Mouse (Mus musculus) CD4-positive, CD25-positive, alpha-beta regulatory T cell, adult 4 months (primary cell): Measurements from ENCODE around the gene Arhgef19. TPM values are rescaled to one million over a fixed set of nuclear protein-coding genes. Genes with fewer than 3 reads are reported as not detected.

Source experiments
- ATAC-seq: one replicate; pipeline ENCODE4 v1.8.0; 2017
- polyA plus RNA-seq, 2 experiments: library from polyadenylated mRNA; unstranded; fragments of 100-300 nt; shearing (Covaris generic); gene quantifications; one replicate each; pipeline ENCODE4 v1.2.1; 2017

The Arhgef19 gene
- polyA plus RNA-seq, 2 experiments from 2014 or later = not detected

- ATAC-seq = no peak
These were observed 47.7 kb downstream of the Arhgef19 start for GRCm38 (mm10) chr4:141286860-141287517.

DNA sequence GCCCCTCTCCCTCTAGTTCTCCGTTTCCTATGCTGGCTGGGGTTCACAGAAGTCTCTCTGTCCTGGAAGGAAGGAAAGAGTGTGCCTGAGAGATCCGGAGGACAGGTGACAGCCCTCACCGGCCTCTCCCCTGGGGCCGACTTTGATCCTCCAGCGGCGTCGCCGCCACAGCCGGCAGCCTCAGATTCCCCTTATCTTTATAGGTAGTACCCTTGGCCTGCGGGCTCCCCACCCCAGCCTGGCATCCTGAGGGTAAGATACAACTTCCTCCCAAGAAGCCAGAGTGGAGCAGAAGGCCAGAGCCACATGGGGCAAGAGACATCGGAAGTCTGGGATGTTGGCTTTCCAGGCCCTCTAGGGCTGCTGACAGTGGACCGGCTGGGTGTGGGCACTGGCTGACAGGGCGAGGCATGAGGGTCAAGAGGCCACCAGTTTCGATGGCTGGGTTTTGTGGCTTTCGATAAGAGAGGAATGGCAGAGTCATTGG lies 48.3 kb downstream of the Arhgef19 start:
- no peak for ATAC-seq

- no peak for ATAC-seq
These were observed 48.9 kb downstream of the Arhgef19 start for GRCm38 (mm10) chr4:141288152-141288551.

DNA sequence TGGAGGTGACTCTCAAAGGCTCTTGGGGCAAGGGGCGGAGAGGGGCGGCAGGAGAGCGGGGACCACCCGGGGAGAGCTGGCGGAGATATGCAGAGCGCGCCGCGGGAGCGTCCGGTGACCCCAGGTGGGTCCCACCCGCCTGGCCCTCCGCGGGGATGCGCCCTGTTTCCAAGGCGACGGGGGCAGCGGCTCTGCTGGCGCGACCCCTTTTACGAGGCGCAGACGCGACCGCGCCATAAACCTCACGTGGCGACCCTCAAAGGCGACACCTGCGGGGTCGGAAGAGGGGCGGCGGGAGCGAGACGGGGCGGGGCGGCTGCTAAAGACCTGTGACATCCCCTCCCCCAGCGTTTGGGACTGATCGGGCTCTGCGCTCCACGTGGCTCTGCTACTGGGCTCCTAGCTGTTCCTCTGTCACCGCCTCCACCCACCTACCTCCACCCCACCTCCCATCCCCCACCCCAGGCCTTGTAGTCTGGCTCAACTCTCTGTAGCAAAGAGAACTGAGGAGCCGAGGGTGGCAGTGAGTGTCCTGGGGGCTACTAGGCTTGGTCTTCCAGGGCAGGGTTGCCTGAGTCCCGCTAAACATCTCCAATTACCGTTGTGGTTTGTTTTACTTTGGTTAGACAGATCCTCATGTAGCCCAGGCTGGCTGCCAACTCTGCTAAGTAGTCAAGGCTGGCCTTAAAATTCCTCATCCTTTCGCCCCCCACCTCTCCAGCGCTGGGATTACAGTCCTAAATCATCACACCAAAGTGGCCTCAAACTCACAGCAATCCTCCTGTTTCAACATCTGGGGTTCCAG lies 52.5 kb downstream of the Arhgef19 start:
- ATAC-seq = no peak

DNA sequence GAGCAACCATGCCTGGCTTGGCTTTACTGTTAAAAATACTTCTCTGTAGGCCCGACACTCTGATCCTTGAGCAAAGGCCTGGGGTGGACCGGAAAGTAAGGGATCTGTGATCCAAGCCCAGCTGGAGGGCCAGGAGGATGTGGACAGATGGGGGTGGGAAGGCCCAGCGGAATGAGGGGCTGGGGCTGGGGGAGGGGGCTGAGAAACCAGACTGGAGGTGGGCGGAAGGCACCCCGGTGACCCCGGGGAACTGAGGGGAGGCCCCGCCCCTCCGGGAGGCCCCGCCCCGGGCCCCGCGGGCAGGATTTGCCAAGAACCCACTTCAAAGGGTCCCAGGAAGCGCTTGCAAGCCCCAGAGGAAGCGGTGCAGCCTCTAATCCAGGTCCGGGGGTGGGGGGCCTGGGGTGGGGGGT lies 56.5 kb downstream of the Arhgef19 start:
- ATAC-seq = no peak

- ATAC-seq = no peak
These were observed 58.6 kb downstream of the Arhgef19 start for GRCm38 (mm10) chr4:141297934-141298333.

- ATAC-seq = no peak
These were observed 60.1 kb downstream of the Arhgef19 start for GRCm38 (mm10) chr4:141299356-141299755.

GRCm38 (mm10) chr4:141300196-141300595 lies 60.9 kb downstream of the Arhgef19 start:
- ATAC-seq = no peak

DNA sequence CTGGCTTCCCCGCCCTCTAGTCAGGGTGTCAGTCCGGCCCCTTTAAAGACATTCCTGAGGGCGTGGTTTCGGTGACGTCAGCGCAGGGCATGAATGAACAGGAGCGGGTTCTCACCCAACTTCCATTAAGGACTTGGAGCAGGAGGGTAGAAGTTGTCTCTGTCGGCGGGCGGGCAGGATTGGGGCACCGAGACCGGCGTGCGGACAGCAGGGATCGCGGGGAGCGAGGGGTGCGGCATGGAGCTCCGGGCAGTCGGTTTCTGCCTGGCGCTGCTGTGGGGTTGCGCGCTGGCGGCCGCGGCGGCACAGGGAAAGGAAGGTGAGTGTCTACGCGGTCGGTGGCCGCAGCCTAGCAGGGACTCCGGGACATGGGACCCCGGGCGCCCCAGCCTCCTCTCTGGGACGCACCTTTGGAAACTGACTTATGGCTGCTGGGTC lies 61.8 kb downstream of the Arhgef19 start, which contains the start of gene Epha2:
Epha2 (plus strand) TSS at position 125 of the 438 bp plus-strand sequence.
- no peak for ATAC-seq

- no peak for ATAC-seq
These were observed 62.5 kb downstream of the Arhgef19 start for GRCm38 (mm10) chr4:141301591-141302427.

DNA sequence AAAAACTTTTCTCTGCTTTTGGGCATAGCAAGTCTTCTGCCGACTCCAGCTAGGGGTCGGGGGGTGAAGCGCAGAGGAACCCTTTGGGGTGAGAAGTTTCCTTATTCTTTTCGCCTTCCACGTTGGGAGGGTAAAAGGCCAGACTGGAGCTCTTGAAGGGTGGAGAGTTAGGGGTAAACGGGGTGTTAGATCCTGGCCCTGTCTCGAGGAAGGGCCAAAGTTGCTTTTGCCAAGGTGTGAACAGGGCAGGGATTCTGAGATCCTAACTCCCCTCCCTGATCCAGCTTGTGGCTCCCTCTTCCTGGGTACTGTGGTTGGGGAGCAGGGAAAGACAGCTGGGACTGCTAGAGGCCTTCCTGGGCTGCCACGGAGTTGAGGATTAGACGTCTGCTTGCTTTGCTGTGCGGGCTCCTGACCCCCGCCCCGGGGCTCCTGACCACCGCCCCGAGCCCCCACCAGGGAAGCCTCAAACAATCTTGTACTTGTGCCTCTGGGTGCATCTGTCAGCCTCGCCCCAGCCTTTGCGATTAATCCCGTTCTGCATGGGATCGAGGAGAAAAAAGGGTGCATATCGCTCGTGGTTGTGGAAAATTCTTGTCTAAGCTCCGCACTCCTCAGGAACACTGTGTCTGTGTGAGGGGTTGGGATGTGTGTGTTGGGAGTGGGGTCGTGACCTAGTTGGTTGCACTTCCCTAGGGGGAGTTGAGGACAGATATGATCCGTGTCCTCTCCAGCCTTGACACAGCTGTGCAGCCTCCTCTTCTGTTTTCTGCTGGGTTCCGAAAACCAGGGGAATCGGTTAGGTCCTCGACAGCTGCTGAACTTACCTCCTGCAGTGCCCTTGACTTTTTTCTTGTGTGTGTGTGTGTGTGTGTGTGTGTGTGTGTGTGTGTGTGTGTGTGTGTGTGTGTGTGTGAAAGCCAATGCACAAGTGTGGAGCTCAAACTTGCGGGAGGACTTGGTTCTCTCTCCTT lies 63.4 kb downstream of the Arhgef19 start:
- ATAC-seq = no peak

GRCm38 (mm10) chr4:141303402-141304222 lies 64.3 kb downstream of the Arhgef19 start:
- no peak for ATAC-seq

- no peak for ATAC-seq
These were observed 64.9 kb downstream of the Arhgef19 start for GRCm38 (mm10) chr4:141304223-141304611.

GRCm38 (mm10) chr4:141306057-141306456 lies 66.8 kb downstream of the Arhgef19 start:
- no peak for ATAC-seq

Other genes with a start within 250 kb of the Arhgef19 start
- not detected for gene Mfap2, start 229.1 kb upstream of the Arhgef19 start, polyA plus RNA-seq
- gene Crocc, start 178.9 kb upstream of the Arhgef19 start, polyA plus RNA-seq = 1 to 10 TPM in 1 of 2 experiments, not detected in 1; 1.4 TPM
- 100 to 1,000 TPM in 1 of 2 experiments, 10 to 100 TPM in 1; 83.0 to 153 TPM for gene Necap2, start 161.1 kb upstream of the Arhgef19 start, polyA plus RNA-seq
- 1 to 10 TPM; 1.0 to 1.2 TPM for gene Spata21, start 151.2 kb upstream of the Arhgef19 start, polyA plus RNA-seq
- 10 to 100 TPM; 38.1 to 76.7 TPM for gene Szrd1, start 99.7 kb upstream of the Arhgef19 start, polyA plus RNA-seq
- 1 to 10 TPM; 5.1 to 6.2 TPM for gene Fbxo42, start 91.6 kb upstream of the Arhgef19 start, polyA plus RNA-seq
- 1 to 10 TPM; 3.0 to 4.7 TPM for gene Rsg1, start 25.5 kb upstream of the Arhgef19 start, polyA plus RNA-seq
- under 1 TPM in 1 of 2 experiments, not detected in 1; 0.34 TPM for gene Epha2, start 61.7 kb downstream of the Arhgef19 start, polyA plus RNA-seq
- not detected for gene Fam131c, start 128.7 kb downstream of the Arhgef19 start, polyA plus RNA-seq
- gene Clcnka, start 159.2 kb downstream of the Arhgef19 start, polyA plus RNA-seq = not detected
- gene Clcnkb, start 176.5 kb downstream of the Arhgef19 start, polyA plus RNA-seq = not detected
- not detected for gene Hspb7, start 181.3 kb downstream of the Arhgef19 start, polyA plus RNA-seq
- not detected for gene Srarp, start 196.6 kb downstream of the Arhgef19 start, polyA plus RNA-seq
- gene Zbtb17, start 205.2 kb downstream of the Arhgef19 start, polyA plus RNA-seq = 10 to 100 TPM; 14.2 to 21.5 TPM